Mouse (Mus musculus) MEL (cell line): ENCODE data around the gene Mroh7. TPM values are rescaled to one million over a fixed set of nuclear protein-coding genes. Genes with fewer than 3 reads are reported as not detected.

Experiments used
- DNase-seq: peaks from one replicate; pipeline ENCODE4 v3.0.0; 2011; ENCODE audit warnings: low read depth, low spot score
- H3K27ac ChIP-seq: 2 replicates; pipeline ENCODE4 v1.5.1; 2012; ENCODE audit warnings: low read depth, mild to moderate bottlenecking, control low read depth, low read length, moderate library complexity; ENCODE audit not compliant: control insufficient read depth
- H3K27me3 ChIP-seq, 2 experiments: fragments of 150-350 bp in 1 of 2; sonication (generic) in 1 of 2; 2 replicates each; pipeline ENCODE4 v1.6.1; 2012; ENCODE audit warnings: low read length in 2 of 2, mild to moderate bottlenecking in 2 of 2, improper control_type of control experiment in 1 of 2, moderate library complexity in 1 of 2; ENCODE audit not compliant: insufficient read depth in 2 of 2, control insufficient read depth in 1 of 2
- H3K36me3 ChIP-seq, 2 experiments: 2 replicates each; pipeline ENCODE4 v1.6.1; 2012 to 2014; ENCODE audit warnings: low read length in 2 of 2, improper control_type of control experiment in 1 of 2, inconsistent platforms in 1 of 2, mild to moderate bottlenecking in 1 of 2; ENCODE audit not compliant: insufficient read depth in 2 of 2, control insufficient read depth in 1 of 2
- H3K4me1 ChIP-seq, 2 experiments: fragments of 150-350 bp in 1 of 2; sonication (generic) in 1 of 2; 2 replicates each; pipeline ENCODE4 v1.6.1; 2012; ENCODE audit warnings: low read length in 2 of 2, improper control_type of control experiment in 1 of 2, mild to moderate bottlenecking in 1 of 2; ENCODE audit not compliant: insufficient read depth in 2 of 2, control insufficient read depth in 1 of 2
- H3K4me3 ChIP-seq, 2 experiments: fragments of 150-350 bp in 1 of 2; sonication (generic) in 1 of 2; 2 replicates each; pipeline ENCODE4 v1.5.1; 2012; ENCODE audit warnings: low read depth in 2 of 2, low read length in 2 of 2, mild to moderate bottlenecking in 2 of 2, moderate library complexity in 2 of 2, control low read depth in 1 of 2, improper control_type of control experiment in 1 of 2; ENCODE audit not compliant: control insufficient read depth in 1 of 2, insufficient read depth in 1 of 2
- H3K79me2 ChIP-seq: 2 replicates; pipeline ENCODE4 v1.6.1; 2012; ENCODE audit warnings: mild to moderate bottlenecking, low read length, moderate library complexity; ENCODE audit not compliant: control insufficient read depth, poor library complexity, insufficient read depth
- H3K9ac ChIP-seq: 2 replicates; pipeline ENCODE4 v1.6.1; 2012; ENCODE audit warnings: low read depth, mild to moderate bottlenecking, control low read depth, low read length, moderate library complexity; ENCODE audit not compliant: control insufficient read depth, poor library complexity, severe bottlenecking
- H3K9me3 ChIP-seq: fragments of 150-350 bp; sonication (generic); replicated peaks from 2 replicates; pipeline ENCODE4 v1.6.1; 2012; ENCODE audit warnings: mild to moderate bottlenecking, low read length, improper control_type of control experiment, moderate library complexity; ENCODE audit not compliant: insufficient read depth
- CHD2 ChIP-seq: IDR thresholded peaks from 2 replicates; pipeline ENCODE4 v1.6.1; 2011; ENCODE audit warnings: low read length, improper control_type of control experiment
- CTCF ChIP-seq, 3 experiments: IDR thresholded peaks in 2 of 3; conservative IDR thresholded peaks in 1 of 3; 2 replicates each; pipeline ENCODE4 v1.5.1; 2011 to 2012; ENCODE audit warnings: low read length in 3 of 3, low read depth in 2 of 3, mild to moderate bottlenecking in 2 of 3, improper control_type of control experiment in 1 of 3, inconsistent platforms in 1 of 3, mixed read lengths in 1 of 3, moderate library complexity in 1 of 3; ENCODE audit not compliant: control insufficient read depth in 1 of 3, insufficient read depth in 1 of 3, poor library complexity in 1 of 3, severe bottlenecking in 1 of 3
- ELF1 ChIP-seq: IDR thresholded peaks from 2 replicates; pipeline ENCODE4 v1.6.1; 2014; ENCODE audit warnings: low read depth, mild to moderate bottlenecking, inconsistent platforms, low read length, improper control_type of control experiment, moderate library complexity
- ETS1 ChIP-seq: IDR thresholded peaks from 2 replicates; pipeline ENCODE4 v1.6.1; 2012; ENCODE audit warnings: low read depth, mild to moderate bottlenecking, inconsistent platforms, low read length, improper control_type of control experiment, moderate library complexity
- JUND ChIP-seq: IDR thresholded peaks from 2 replicates; pipeline ENCODE4 v1.6.1; 2011; ENCODE audit warnings: low read depth, mild to moderate bottlenecking, improper control_type of control experiment, low read length
- MAFK ChIP-seq: IDR thresholded peaks from 2 replicates; pipeline ENCODE4 v1.6.1; 2011; ENCODE audit warnings: low read depth, mild to moderate bottlenecking, low read length, improper control_type of control experiment, borderline replicate concordance
- MAX ChIP-seq: IDR thresholded peaks from 2 replicates; pipeline ENCODE4 v1.6.1; 2011; ENCODE audit warnings: low read length, improper control_type of control experiment
- MEF2A ChIP-seq: IDR thresholded peaks from 2 replicates; pipeline ENCODE4 v1.6.1; 2014; ENCODE audit warnings: low read depth, mild to moderate bottlenecking, inconsistent platforms, low read length, improper control_type of control experiment; ENCODE audit not compliant: poor library complexity, insufficient replicate concordance, severe bottlenecking; ENCODE audit errors: extremely low read depth
- MXI1 ChIP-seq: IDR thresholded peaks from 2 replicates; pipeline ENCODE4 v1.6.1; 2011; ENCODE audit warnings: mild to moderate bottlenecking, low read depth, low read length, improper control_type of control experiment
- MYB ChIP-seq: IDR thresholded peaks from 2 replicates; pipeline ENCODE4 v1.6.1; 2011; ENCODE audit warnings: mild to moderate bottlenecking, low read depth, low read length, improper control_type of control experiment
- MYC ChIP-seq: IDR thresholded peaks from 2 replicates; pipeline ENCODE4 v1.6.1; 2011; ENCODE audit warnings: low read depth, mild to moderate bottlenecking, low read length, improper control_type of control experiment, moderate library complexity
- POLR2A ChIP-seq, 2 experiments: IDR thresholded peaks; 2 replicates each; pipeline ENCODE4 v1.6.1; 2011 to 2012; ENCODE audit warnings: low read length in 2 of 2, mild to moderate bottlenecking in 2 of 2, control low read depth in 1 of 2, improper control_type of control experiment in 1 of 2, low read depth in 1 of 2, moderate library complexity in 1 of 2; ENCODE audit not compliant: control insufficient read depth in 1 of 2, insufficient read depth in 1 of 2, poor library complexity in 1 of 2
- RAD21 ChIP-seq: IDR thresholded peaks from 2 replicates; pipeline ENCODE4 v1.6.1; 2011; ENCODE audit warnings: mild to moderate bottlenecking, low read depth, low read length, improper control_type of control experiment
- SIN3A ChIP-seq: IDR thresholded peaks from 2 replicates; pipeline ENCODE4 v1.6.1; 2012; ENCODE audit warnings: low read length, improper control_type of control experiment, inconsistent platforms
- SMC3 ChIP-seq: IDR thresholded peaks from 2 replicates; pipeline ENCODE4 v1.6.1; 2011; ENCODE audit warnings: low read depth, low read length, improper control_type of control experiment
- TAL1 ChIP-seq: IDR thresholded peaks from 2 replicates; pipeline ENCODE4 v1.6.1; 2012; ENCODE audit warnings: mild to moderate bottlenecking, inconsistent platforms, low read length, moderate library complexity, mixed read lengths
- USF2 ChIP-seq, 2 experiments: IDR thresholded peaks; 2 replicates each; pipeline ENCODE4 v1.6.1; 2011 to 2012; ENCODE audit warnings: improper control_type of control experiment in 2 of 2, low read length in 2 of 2, borderline replicate concordance in 1 of 2, inconsistent platforms in 1 of 2, low read depth in 1 of 2, mild to moderate bottlenecking in 1 of 2; ENCODE audit not compliant: insufficient read depth in 1 of 2
- ZC3H11A ChIP-seq: IDR thresholded peaks from 2 replicates; pipeline ENCODE4 v1.6.1; 2012; ENCODE audit warnings: low read depth, mild to moderate bottlenecking, inconsistent platforms, low read length, improper control_type of control experiment
- ZKSCAN1 ChIP-seq: IDR thresholded peaks from 2 replicates; pipeline ENCODE4 v1.6.1; 2012; ENCODE audit warnings: low read depth, mild to moderate bottlenecking, inconsistent platforms, low read length, improper control_type of control experiment, moderate library complexity
- polyA plus RNA-seq, 2 experiments: library from polyadenylated mRNA; stranded (reverse) in 1 of 2; unstranded in 1 of 2; fragments of >175 nt in 1 of 2; fragments of >200 nt in 1 of 2; gene quantifications; 2 replicates each; pipeline versions ENCODE4 v1.2.1 to v1.2.4; 2012; ENCODE audit warnings: low replicate concordance in 2 of 2, low read depth in 1 of 2; ENCODE audit not compliant: insufficient read length in 2 of 2, insufficient read depth in 1 of 2, missing spikeins in 1 of 2
- total RNA-seq: library from RNA; depleted of rRNA; stranded (reverse); fragments of 300-350 nt; gene quantifications from 2 replicates; pipeline ENCODE4 v1.2.3, GENCODE M21; 2012

The Mroh7 gene
- total and polyA plus RNA-seq, 3 experiments, result 0.03 TPM; not detected in 2

GRCm38 (mm10) chr4:106708408-106708807, 22.3 kb downstream of the Mroh7 start:
- H3K9ac ChIP-seq, result no peak overlapping the region
- DNase-seq, result peak; percentile 74
- peak; percentile 93 for TF ChIP-seq RAD21
- peak; percentile 96 to 97 (median 96) for TF ChIP-seq CTCF (IDR thresholded peaks at IDR 0.05 in 2 of 3, conservative IDR thresholded peaks at IDR 0.05 in 1 of 3; ENCODE audit: control insufficient read depth in 1 of 3, insufficient read depth in 1 of 3, low read depth in 2 of 3, low read length in 3 of 3, poor library complexity in 1 of 3, severe bottlenecking in 1 of 3)
- 0 out of 2 replicates have a peak, but pooled peaks have one; percentile 16 for TF ChIP-seq ELF1
- no peak for TF ChIP-seq MAFK
- peak; percentile 93 for TF ChIP-seq SMC3
- TF ChIP-seq ZC3H11A, result peak; percentile 92
- no peak overlapping the region for H3K4me3 ChIP-seq
- no peaks in the 10 kb centered on the region for H3K9me3 ChIP-seq
- H3K4me1 ChIP-seq, result no peaks in the 10 kb centered on the region
- H3K79me2 ChIP-seq, result no peaks in the 10 kb centered on the region
- H3K36me3 ChIP-seq, result no peaks in the 10 kb centered on the region; a peak in 1 of 4 replicates
- no peak overlapping the region for H3K27ac ChIP-seq
- H3K27me3 ChIP-seq, result peaks cover 0 to 8% of the 10 kb centered on the region in 2 experiments

- no peaks in the 10 kb centered on the region; a peak in 1 of 4 replicates for H3K36me3 ChIP-seq
- no peaks in the 10 kb centered on the region for H3K9me3 ChIP-seq
- H3K4me3 ChIP-seq, result no peak overlapping the region
- peaks cover 0 to 9% of the 10 kb centered on the region in 2 experiments for H3K27me3 ChIP-seq
- TF ChIP-seq USF2 (IDR thresholded peaks at IDR 0.05; ENCODE audit: borderline replicate concordance in 1 of 2, insufficient read depth in 1 of 2, low read depth in 1 of 2, low read length in 2 of 2), result no peak
- no peak for TF ChIP-seq MYB
- no peak for TF ChIP-seq MEF2A
- TF ChIP-seq ETS1, result no peak
- no peak for TF ChIP-seq RAD21
- TF ChIP-seq SMC3, result no peak
- no peak for TF ChIP-seq SIN3A
- TF ChIP-seq TAL1, result no peak
- no peak for TF ChIP-seq JUND
- TF ChIP-seq MXI1, result no peak
- no peak for TF ChIP-seq ZKSCAN1
- TF ChIP-seq MAX, result no peak
- TF ChIP-seq CHD2, result no peak
- TF ChIP-seq MYC, result no peak
- no peak for TF ChIP-seq MAFK
- no peak for TF ChIP-seq POLR2A (IDR thresholded peaks at IDR 0.05; ENCODE audit: control insufficient read depth in 1 of 2, insufficient read depth in 1 of 2, low read depth in 1 of 2, low read length in 2 of 2, poor library complexity in 1 of 2)
- TF ChIP-seq, all 39 proteins: peak for 0
- DNase-seq, result no peak
- Histone ChIP-seq H3K27ac (no peak overlapping the region), H3K9ac (no peak overlapping the region), H3K79me2 (no peaks in the 10 kb centered on the region), H3K4me1 (no peaks in the 10 kb centered on the region)
Observed at GRCm38 (mm10) chr4:106707957-106708356, 22.8 kb downstream of the Mroh7 start.
